Mouse (Mus musculus): ENCODE data around the gene Ap2s1.

Ap2s1 gene

DNA sequence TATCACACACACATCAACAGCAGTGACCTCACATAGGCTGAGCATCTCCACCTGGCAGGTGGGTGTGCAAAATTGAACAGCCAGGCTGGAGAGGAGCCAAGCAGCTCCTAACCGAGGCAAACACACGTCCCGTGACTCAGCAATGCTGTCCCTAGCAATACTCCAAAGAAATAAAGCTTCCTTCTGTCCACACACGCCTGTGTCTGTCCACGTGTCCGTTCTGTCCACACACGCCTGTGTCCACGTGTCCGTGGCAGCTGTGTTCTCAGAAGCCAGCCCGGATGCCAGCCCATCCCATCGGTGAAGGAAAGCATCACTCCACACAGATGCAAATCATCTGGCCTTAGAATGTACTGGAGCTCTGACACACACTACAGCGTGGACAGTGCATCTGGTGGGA is 13.8 kb downstream of the Ap2s1 start:
- peak in 1 of 2 experiments; percentile 22 for DNase-seq (ENCODE audit: low spot score in 2 of 2)

- DNase-seq (ENCODE audit: low spot score in 2 of 2): no peak
These were observed 17.3 kb downstream of the Ap2s1 start for GRCm38 (mm10) chr7:16755362-16756017.

DNA sequence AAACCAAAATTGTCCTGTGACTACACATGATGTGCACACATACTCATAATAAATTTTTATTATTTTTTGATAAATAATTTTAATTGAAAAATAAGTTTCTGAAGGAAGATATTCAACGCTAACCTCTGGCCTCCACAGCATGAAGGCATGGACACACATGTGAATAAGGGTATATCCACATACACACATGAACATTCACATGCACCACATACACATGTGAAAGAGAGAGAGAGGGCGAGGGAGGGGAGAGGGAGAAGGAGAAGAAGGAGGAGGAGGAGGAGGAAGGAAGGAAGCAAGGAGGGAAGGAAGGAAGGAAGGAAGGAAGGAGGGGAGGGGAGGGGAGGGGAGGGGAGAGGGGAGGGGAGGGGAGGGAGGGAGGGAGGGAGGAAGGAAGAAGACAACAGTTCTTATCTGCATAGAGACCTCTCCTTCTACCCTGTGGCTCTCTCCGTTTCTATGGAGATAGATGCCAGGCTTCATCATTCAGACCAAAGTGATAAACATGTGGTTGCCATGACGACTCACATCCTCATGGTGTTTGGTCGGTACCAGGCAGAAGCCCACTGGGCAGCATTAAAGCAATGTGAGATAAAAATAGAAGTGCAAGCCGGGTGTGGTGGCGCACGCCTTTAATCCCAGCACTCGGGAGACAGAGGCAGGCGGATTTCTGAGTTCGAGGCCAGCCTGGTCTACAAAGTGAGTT is 20.8 kb downstream of the Ap2s1 start:
- DNase-seq (ENCODE audit: low spot score in 2 of 2): no peak

GRCm38 (mm10) chr7:16760292-16760691 is 22.1 kb downstream of the Ap2s1 start:
- DNase-seq (ENCODE audit: low spot score in 2 of 2): no peak

DNA sequence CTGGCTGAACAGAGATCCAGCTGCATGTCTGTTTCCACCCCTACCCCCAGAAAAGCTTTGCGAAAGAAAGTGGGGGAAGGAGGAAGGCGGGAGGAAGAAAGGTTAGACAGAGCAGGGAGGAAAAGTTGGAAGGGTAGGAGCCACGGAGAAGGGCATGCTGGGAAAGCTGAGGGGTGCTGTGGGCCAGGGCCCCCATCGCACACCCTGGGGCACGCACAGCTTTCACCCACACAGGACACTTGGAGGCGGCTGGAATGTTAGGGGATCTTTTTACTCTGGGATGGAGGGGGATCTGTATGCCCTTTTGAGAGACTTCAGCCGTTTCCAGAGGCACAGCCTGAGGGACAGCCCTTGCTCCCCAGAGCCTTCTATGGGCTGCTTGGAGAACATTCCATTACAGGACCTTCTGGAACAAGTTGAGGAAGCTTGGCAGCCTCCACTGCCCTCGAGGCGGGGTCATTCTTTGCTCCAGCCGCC is 22.8 kb downstream of the Ap2s1 start:
- DNase-seq (ENCODE audit: low spot score in 2 of 2): no peak

- DNase-seq (ENCODE audit: low spot score in 2 of 2): no peak
These were observed 23.4 kb downstream of the Ap2s1 start for GRCm38 (mm10) chr7:16761630-16762029.

- no peak for DNase-seq (ENCODE audit: low spot score in 2 of 2)
These were observed 25.4 kb downstream of the Ap2s1 start for GRCm38 (mm10) chr7:16763463-16764218.

- no peak for DNase-seq (ENCODE audit: low spot score in 2 of 2)
These were observed 28.2 kb downstream of the Ap2s1 start for GRCm38 (mm10) chr7:16766443-16766842.

GRCm38 (mm10) chr7:16775888-16776287 is 37.7 kb downstream of the Ap2s1 start:
- DNase-seq (ENCODE audit: low spot score in 2 of 2): no peak

DNA sequence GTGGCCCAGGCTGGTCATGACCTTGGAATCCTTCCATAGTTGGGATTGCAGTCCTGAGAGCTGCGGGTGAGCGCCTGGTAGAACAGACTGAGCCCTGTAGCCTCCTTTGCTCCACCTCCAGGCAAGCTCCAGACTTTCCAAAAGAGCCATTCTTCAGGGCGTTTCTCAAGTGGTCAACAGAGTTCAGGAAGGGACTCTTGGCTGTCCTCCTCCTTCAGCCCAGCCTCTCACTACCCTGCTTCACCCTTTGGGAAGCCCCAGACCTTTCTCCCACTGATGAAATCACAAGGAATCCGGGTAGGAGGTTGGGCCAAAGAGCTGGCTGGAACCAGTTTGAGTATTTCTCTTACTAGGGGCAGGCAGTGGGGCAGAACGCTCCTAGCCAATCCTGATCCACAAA is 41.9 kb downstream of the Ap2s1 start:
- DNase-seq (ENCODE audit: low spot score in 2 of 2): no peak

DNA sequence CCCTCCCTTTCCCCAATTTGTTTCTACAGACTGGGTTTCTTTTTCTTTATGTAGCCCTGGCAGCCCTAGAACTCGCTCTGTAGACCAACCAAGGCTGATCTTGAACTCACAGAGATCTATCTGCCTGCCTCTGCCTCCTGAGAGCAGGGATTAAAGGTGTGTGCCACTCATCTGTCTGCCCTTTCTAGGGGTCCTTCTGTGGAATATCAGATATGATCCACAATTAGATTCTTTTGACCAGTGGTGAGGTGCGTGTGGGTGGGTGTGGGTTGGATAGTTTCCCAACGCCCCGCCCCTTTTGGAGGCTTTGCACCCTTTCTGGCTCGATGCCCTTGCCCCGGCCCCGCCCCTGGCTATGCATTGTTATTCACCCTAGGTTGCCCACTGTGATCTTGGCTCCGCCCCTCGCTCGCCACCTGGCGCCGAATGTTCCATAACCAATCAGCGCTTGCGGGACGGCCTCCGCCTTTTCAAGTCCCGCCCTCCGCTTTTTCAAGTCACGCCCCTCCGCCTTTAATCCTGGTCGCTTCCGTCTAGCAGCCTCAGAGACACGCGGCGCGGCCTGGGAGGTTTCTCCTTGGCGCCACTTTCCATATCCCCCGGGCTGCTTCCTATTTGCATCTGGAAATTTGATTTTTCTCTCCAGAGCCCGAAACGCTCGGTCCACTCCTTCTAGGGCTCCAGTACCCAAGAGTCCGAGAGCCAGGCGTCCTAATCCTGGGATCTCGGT is 42.8 kb downstream of the Ap2s1 start, which contains the start of gene Slc1a5:
TSS of gene Slc1a5 (plus strand) at position 516 of the 730 bp plus-strand sequence.
- peak; percentile 92 to 95 for DNase-seq (ENCODE audit: low spot score in 2 of 2)

DNA sequence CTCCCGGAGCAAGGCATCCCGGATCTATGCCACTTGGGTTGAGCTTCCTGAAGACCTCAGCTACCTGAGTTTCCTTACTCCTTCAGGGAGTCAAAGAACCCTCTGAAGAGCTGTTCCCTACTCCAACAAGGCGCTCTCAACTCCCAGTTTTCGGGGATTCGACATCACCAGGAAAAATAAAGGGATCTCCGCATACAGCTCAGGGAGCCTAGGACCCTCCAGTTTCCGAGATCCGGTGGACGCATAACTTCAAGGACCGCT is 43.3 kb downstream of the Ap2s1 start:
- no peak for DNase-seq (ENCODE audit: low spot score in 2 of 2)

GRCm38 (mm10) chr7:16781816-16782554 is 43.8 kb downstream of the Ap2s1 start:
- peak; percentile 25 to 39 for DNase-seq (ENCODE audit: low spot score in 2 of 2)

DNA sequence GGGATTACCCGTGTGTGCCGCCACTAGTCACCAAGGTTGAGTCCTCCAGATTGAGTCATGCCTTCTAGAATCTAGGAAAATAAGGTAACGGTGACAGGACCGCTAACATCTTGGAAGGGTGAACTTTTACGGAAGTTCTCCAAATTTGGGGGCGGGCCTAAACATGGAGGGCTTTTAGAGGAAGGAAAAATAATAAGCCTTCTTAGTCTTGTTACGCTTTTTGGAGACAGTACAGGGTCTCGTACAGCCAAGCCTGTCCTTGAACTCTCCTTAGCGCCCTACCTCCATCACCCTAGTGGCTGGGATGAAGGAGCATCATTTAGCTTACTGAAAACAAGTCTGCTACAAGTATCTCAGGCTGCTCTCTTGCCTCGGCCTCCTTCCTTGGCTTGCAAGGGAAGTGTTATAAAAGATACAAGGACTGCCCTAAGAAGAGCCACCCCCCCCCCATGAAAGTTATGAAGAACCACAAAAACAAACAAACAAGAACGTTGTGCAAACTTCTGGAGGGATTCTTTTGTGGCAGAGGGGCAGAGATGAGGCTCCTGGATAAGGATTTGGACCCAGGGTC is 44.4 kb downstream of the Ap2s1 start:
- DNase-seq (ENCODE audit: low spot score in 2 of 2): no peak

DNA sequence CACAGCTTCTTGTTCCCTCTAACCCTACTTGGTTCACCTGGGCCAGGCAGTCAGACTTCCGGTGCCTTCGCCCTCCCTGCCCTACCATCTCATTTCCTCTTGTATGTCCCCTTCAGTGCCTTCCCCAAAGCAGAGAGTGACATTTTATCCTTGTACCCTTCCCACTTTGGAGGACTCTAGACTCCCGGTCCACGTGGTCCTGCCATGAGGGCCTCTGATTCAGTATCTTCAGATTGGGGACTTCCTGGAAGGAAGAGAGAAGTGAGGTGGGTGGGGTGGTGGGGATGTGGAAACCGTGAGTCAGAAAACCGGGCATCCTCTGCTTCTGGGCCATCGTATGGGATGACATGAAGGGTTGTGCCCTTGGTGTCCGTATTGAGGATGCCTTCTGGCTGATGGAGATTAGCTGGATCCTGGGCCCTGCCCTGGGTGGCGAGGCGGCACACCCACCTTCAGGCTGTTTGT is 45.0 kb downstream of the Ap2s1 start:
- peak; percentile 64 to 66 for DNase-seq (ENCODE audit: low spot score in 2 of 2)

DNA sequence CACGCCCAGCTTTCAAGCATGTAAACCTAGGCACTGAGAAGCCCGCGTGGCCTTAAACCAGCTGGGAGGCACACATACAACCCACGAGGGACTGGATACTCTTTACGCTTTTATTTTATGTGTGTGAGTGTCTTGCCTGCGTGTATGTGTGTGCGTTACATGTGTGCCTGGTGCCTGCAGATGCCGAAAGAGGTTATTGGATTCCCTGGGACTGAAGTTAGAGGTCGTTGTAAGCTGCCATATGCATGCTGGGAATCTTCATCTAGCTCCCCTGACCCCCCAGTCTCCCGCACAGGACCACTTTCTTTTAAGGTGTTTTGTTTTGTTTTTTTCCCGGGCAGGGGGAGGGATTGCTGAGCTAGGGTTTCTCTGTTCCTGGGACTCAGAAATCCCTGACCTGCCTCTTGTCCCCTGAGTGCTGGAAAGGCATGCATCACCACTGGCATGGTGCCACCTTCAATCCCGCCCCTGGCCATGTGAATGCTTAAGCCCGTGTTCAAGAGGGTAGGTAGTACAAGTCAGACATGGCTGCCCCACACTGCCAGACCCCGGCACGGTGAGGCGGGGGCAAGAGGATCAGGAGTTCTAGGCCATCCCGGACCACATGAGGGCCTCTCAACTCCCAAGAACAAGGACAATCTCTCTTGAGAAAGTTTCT is 45.7 kb downstream of the Ap2s1 start:
- peak; percentile 40 to 57 for DNase-seq (ENCODE audit: low spot score in 2 of 2)

DNA sequence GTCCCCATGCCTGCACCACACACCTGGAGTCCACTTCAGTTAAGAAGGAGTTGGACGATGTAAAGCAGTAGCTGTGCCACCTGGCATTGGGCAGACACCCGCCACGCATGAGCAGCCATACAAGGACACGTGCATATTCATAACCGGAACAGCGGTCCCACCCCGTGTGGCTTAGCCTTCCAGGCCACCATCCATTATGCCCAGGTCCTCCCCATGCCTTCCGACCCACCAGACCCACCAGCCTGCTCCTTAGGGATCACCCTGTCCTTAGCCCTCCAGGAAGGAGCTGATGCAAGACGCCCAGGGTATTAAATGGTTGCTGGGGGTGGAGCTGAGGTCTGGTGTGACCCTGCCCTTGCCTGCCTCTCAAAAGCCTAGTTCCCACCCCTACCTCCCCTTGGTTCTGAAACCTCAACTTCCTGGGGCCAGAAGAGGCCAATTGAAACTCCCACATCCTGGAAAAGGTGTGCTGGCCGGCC is 46.3 kb downstream of the Ap2s1 start:
- DNase-seq (ENCODE audit: low spot score in 2 of 2): peak; percentile 29 to 31

GRCm38 (mm10) chr7:16785541-16786083 is 47.4 kb downstream of the Ap2s1 start:
- no peak for DNase-seq (ENCODE audit: low spot score in 2 of 2)

GRCm38 (mm10) chr7:16792316-16792715 is 54.1 kb downstream of the Ap2s1 start:
- no peak for DNase-seq (ENCODE audit: low spot score in 2 of 2)

Measured in spleen, postnatal 14 days (tissue).